Mouse (Mus musculus) stomach, postnatal 0 days (tissue): ENCODE results near the gene Sdk2.

ENCODE experiments used
- CTCF ChIP-seq: IDR thresholded peaks from 2 replicates; pipeline ENCODE4 v1.5.1; 2016; ENCODE audit warnings: antibody characterized with exemption, low read depth, mild to moderate bottlenecking, moderate library complexity
- EP300 ChIP-seq: optimal IDR thresholded peaks from 2 replicates; pipeline ENCODE3; 2016; ENCODE audit warnings: antibody characterized with exemption

GRCm38 (mm10) chr11:113981732-113982503 is 84.9 kb downstream of the Sdk2 start:
- TF ChIP-seq CTCF: no peak
- TF ChIP-seq EP300: no peak
